Mouse (Mus musculus) ES-Bruce4 (cell line): ENCODE data around the gene Ntrk3. TPM values are rescaled to one million over a fixed set of nuclear protein-coding genes. Genes with fewer than 3 reads are reported as not detected.

Source experiments
- H3K27ac ChIP-seq: 2 replicates; pipeline ENCODE4 v1.5.1; 2012; ENCODE audit warnings: low read length, inconsistent platforms; ENCODE audit not compliant: insufficient read depth
- H3K27me3 ChIP-seq: 2 replicates; pipeline ENCODE4 v1.6.1; 2012; ENCODE audit warnings: mild to moderate bottlenecking, low read length, inconsistent platforms; ENCODE audit not compliant: control insufficient read depth, poor library complexity, insufficient read depth, severe bottlenecking
- H3K36me3 ChIP-seq: 2 replicates; pipeline ENCODE4 v1.6.1; 2012; ENCODE audit warnings: inconsistent platforms, mild to moderate bottlenecking, low read length, moderate library complexity; ENCODE audit not compliant: control insufficient read depth, poor library complexity, insufficient read depth, severe bottlenecking
- H3K4me1 ChIP-seq: one replicate; pipeline ENCODE4 v1.8.1; 2011; ENCODE audit warnings: low read length; ENCODE audit not compliant: control insufficient read depth, insufficient read depth
- H3K4me3 ChIP-seq: 2 replicates; pipeline ENCODE4 v1.5.1; 2011; ENCODE audit warnings: low read depth, mild to moderate bottlenecking, low read length
- H3K9ac ChIP-seq: 2 replicates; pipeline ENCODE4 v1.6.1; 2012; ENCODE audit warnings: low read depth, mild to moderate bottlenecking, inconsistent platforms; ENCODE audit not compliant: poor library complexity, severe bottlenecking
- H3K9me3 ChIP-seq: replicated peaks from 2 replicates; pipeline ENCODE4 v1.6.1; 2012; ENCODE audit warnings: mild to moderate bottlenecking, low read length, inconsistent platforms; ENCODE audit not compliant: control insufficient read depth, poor library complexity, insufficient read depth, severe bottlenecking
- CTCF ChIP-seq: IDR thresholded peaks from one replicate; pipeline ENCODE4 v1.8.1; 2011; ENCODE audit warnings: low read depth, low read length
- EP300 ChIP-seq: IDR thresholded peaks from 2 replicates; pipeline ENCODE4 v1.6.1; 2011; ENCODE audit warnings: low read depth, low read length; ENCODE audit not compliant: insufficient read depth
- POLR2A ChIP-seq: IDR thresholded peaks from one replicate; pipeline ENCODE4 v1.8.1; 2011; ENCODE audit warnings: low read length; ENCODE audit not compliant: insufficient read depth
- polyA plus RNA-seq: library from polyadenylated mRNA; stranded (reverse); fragments of >200 nt; gene quantifications from 2 replicates; pipeline ENCODE4 v1.2.4, GENCODE M21; 2011; ENCODE audit warnings: low read depth; ENCODE audit not compliant: missing spikeins, insufficient read depth, insufficient read length

Gene Ntrk3
- polyA plus RNA-seq, 1 experiment = not detected

DNA sequence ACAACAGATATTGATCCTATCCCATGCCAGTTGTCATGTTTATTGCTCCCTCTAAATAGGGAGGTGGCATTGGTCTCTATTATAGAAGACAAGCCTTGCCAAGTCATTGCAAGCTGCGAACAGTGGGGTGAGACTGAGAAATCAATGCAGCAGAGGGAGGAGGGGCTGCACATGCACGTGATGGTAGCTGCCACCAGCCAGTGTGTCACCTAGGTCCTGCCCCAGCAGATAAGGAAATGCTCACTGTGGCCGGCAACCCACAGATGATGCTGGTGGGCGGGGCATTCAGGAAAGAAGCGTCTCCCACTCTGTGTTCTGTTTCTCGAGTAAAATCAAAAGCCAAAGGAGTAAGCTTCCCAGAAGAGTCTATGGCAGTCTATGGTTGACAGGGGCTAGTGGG, 154.1 kb downstream of the Ntrk3 start:
- no peak overlapping the region for H3K9ac ChIP-seq
- H3K36me3 ChIP-seq = no peaks in the 10 kb centered on the region
- no peak overlapping the region for H3K27ac ChIP-seq
- no peaks in the 10 kb centered on the region for H3K9me3 ChIP-seq
- peaks cover 6% of the 10 kb centered on the region for H3K27me3 ChIP-seq
- TF ChIP-seq EP300 (no peak), CTCF (no peak)
- H3K4me3 ChIP-seq = no peak overlapping the region
- no peaks in the 10 kb centered on the region for H3K4me1 ChIP-seq

DNA sequence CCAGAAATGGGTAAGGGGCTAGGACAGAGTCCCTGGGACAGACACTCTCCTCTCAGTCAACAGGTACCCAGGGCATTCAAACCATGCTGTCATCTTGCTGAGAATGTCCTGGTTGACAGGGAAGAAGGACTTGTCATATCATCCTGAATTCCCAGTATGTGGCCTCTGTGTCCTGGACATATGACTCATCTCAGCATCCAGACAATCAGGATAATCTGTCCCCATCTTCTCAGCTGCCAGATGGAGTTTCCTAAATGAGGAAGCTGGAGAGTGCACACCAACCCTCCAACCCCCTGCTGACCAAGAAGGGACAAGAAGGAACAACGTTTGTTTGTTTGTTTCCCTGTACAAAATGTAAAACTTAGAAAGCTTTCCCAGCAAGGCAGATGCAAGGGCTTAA, 156.5 kb downstream of the Ntrk3 start:
- H3K9ac ChIP-seq = no peak overlapping the region

DNA sequence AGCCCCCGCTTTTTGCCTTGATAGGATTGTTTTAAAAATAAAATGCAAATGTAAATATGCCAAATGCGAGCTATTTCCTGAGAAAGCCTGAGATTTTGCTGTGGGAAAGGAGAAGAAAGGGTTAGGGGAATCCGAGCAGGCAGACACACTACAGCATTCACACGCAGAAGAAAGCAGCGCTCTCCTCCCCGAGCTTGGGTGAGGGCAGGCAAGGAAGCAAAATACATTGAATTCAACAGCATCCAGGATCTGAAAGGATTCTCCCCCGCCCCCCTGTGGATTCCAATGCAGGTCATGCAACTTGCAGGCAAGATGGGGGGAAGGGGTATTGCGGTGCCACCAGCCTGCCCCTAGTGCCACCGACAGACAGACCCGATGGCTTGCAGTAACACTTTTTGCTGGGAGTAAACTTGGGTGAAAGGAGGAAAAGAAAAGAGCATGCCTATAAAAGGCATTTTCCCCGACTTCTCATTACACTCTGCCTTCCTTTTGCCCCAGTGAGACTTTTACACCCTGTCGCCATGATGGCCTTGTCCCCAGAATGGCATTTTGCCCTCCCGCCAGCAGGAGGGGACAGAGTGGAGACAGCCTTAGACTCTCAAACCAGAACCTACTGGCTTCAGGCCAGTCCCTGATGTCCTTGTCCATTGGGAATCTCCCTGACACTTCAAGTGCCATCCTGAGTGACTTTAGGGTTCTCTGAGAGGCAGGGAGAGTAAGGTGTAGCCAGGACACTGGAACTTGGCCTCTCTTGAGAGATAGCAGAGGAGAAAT, 158.2 kb downstream of the Ntrk3 start:
- TF ChIP-seq CTCF = peak; percentile 48
- TF ChIP-seq EP300 = no peak
- Histone ChIP-seq H3K36me3 (no peaks in the 10 kb centered on the region), H3K9ac (no peak overlapping the region), H3K27me3 (peaks cover 24% of the 10 kb centered on the region), H3K9me3 (no peaks in the 10 kb centered on the region), H3K4me1 (no peaks in the 10 kb centered on the region), H3K4me3 (no peak overlapping the region), H3K27ac (no peak overlapping the region)

More for the DNA sequence above, 156.5 kb downstream of the Ntrk3 start:
- Histone ChIP-seq H3K27me3 (peaks cover 20% of the 10 kb centered on the region), H3K4me1 (no peaks in the 10 kb centered on the region), H3K27ac (no peak overlapping the region), H3K4me3 (no peak overlapping the region), H3K36me3 (no peaks in the 10 kb centered on the region), H3K9me3 (no peaks in the 10 kb centered on the region)
- TF ChIP-seq EP300 = no peak
- TF ChIP-seq CTCF = no peak
- no peak for TF ChIP-seq POLR2A

DNA sequence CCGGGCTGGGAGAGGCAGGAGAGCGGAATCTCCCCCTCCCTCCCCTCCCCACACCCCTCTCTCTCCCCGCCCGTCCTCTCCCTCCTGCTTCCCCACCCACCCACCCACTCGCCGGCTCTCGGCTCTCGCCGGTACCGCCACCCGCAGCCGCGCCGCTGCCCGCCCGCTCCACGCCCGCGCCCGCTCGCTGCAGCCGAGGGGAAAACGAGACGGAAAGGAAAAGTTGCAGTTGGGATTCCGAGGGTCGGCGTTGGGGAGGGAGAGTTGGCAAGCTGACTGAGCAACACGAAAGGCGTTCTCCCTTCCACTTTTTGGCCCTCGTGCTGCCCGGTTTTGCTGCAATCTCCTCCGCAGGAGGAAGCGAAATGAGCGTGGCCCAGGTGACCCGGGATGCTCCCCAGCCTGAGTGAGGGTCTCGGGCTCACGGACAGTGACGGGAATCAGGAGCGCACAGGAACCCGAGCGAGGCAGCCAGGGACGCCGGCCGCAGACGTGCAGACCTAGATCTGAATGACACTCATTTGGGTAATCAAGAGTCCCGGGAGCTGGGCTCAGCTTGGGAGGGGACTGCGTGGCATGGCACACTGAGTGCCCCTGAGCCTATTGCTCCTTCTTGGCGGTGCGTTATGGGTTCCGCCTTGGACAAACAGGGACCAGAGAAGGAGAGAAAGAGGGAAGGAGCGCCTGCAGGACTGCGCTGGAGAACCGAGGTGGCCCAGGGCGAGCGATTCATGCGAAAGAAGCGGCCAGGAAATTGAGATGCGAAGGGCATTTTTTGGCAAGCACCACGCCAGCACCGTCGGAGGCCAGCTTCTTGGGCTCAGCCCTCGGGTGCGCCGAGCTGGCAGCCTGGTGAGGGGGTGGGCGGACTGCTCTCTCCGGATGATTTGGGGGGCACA, 159.1 kb downstream of the Ntrk3 start:
- H3K9ac ChIP-seq = peak overlapping the region; percentile 12; the same call in 1 of the 2 replicates
- H3K4me3 ChIP-seq = peak overlapping the region; percentile 77
- H3K27me3 ChIP-seq = peaks cover 24% of the 10 kb centered on the region
- no peaks in the 10 kb centered on the region for H3K36me3 ChIP-seq
- H3K9me3 ChIP-seq = no peaks in the 10 kb centered on the region
- H3K4me1 ChIP-seq = no peaks in the 10 kb centered on the region
- TF ChIP-seq CTCF (no peak), EP300 (no peak), POLR2A (no peak)
- H3K27ac ChIP-seq = no peak overlapping the region

DNA sequence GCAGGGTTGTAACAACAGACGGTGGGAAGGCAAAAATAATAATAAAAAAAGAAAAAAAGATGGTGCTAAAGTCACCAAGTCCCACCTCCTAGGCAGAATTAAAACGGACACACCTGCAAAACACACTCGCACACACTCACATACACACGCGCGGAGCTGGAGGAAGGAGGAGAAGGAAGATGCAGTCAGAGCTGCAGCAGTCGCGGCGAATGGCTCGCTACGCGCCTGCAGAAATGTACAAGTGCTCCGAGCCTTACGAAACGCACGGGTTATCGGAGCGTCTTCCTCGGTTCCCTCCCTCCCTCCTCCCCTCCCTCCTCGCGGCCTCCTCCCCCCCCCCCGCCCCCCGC, 159.7 kb downstream of the Ntrk3 start:
- Histone ChIP-seq H3K27ac (no peak overlapping the region), H3K4me3 (peak overlapping the region; percentile 65), H3K9ac (peak overlapping the region; percentile 12; the same call in 1 of the 2 replicates), H3K9me3 (no peaks in the 10 kb centered on the region), H3K36me3 (no peaks in the 10 kb centered on the region), H3K27me3 (peaks cover 24% of the 10 kb centered on the region), H3K4me1 (no peaks in the 10 kb centered on the region)
- no peak for TF ChIP-seq EP300
- TF ChIP-seq CTCF = no peak
- TF ChIP-seq POLR2A = no peak

DNA sequence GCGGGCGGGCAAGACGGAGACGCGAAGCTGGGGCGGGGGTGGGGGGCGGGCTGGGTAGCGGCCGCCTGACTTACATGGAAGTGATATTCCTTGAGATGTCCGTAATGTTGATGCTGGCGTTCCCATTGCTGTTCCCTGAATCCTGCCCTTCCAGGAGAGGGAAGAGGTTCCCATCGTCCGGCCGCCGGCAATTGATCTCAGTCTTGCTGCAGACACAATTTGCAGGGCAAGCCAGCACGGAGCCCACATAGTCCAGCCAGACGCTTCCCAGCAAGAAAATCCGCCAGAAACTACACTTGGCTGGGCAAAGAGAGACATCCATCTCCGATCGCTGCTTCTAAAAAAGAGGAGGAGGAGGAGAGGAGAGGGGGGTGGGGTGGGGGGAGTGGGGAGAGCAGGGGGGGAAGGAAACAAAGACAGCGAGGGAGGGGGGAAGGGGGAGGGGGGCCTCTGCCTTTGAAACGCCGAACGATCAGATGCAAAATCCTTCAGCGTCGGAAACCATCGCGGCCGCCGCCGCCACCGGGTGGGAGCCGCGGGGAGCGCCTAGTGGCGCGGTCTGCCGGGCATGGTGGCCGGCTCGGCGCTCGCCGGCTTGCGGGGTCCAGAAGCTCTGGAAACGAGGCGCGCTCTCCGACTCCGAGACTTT, 160.2 kb downstream of the Ntrk3 start:
- peak overlapping the region; percentile 12; the same call in 1 of the 2 replicates for H3K9ac ChIP-seq
- H3K4me3 ChIP-seq = peak overlapping the region; percentile 65
- H3K27me3 ChIP-seq = peaks cover 24% of the 10 kb centered on the region
- H3K4me1 ChIP-seq = no peaks in the 10 kb centered on the region
- H3K27ac ChIP-seq = no peak overlapping the region
- no peaks in the 10 kb centered on the region for H3K9me3 ChIP-seq
- TF ChIP-seq EP300 (no peak), CTCF (no peak), POLR2A (no peak)
- no peaks in the 10 kb centered on the region for H3K36me3 ChIP-seq
